Mouse (Mus musculus) heart, embryonic 15.5 days (tissue): ENCODE data around the gene Zfp708. TPM values are rescaled to one million over a fixed set of nuclear protein-coding genes. Genes with fewer than 3 reads are reported as not detected.

Experiments used
- ATAC-seq: fragments of 200-750 bp; cut with Nextera tagmentation; replicated peaks from 2 replicates; pipeline ENCODE4 v1.8.0; 2017; ENCODE audit warnings: low read depth, moderate TSS enrichment; ENCODE audit not compliant: insufficient number of reproducible peaks, insufficient read depth, low FRiP score
- H3K27ac ChIP-seq: fragments of 300-500 bp; sonication (generic); 2 replicates; pipeline ENCODE4 v1.5.1; 2015; ENCODE audit warnings: mild to moderate bottlenecking, inconsistent platforms
- H3K27me3 ChIP-seq: fragments of 300-500 bp; sonication (generic); 2 replicates; pipeline ENCODE4 v1.6.1; 2015; ENCODE audit warnings: inconsistent platforms
- H3K36me3 ChIP-seq: fragments of 300-500 bp; sonication (generic); 2 replicates; pipeline ENCODE4 v1.6.1; 2015; ENCODE audit warnings: mild to moderate bottlenecking, inconsistent platforms
- H3K4me1 ChIP-seq: fragments of 300-500 bp; sonication (generic); replicated peaks from 2 replicates; pipeline ENCODE4 v1.6.1; 2015; ENCODE audit warnings: inconsistent platforms
- H3K4me2 ChIP-seq: fragments of 300-500 bp; sonication (generic); 2 replicates; pipeline ENCODE4 v1.6.1; 2015; ENCODE audit warnings: inconsistent platforms, mild to moderate bottlenecking, moderate library complexity
- H3K4me3 ChIP-seq: fragments of 300-500 bp; sonication (generic); 2 replicates; pipeline ENCODE4 v1.5.1; 2015; ENCODE audit warnings: mild to moderate bottlenecking, inconsistent platforms
- H3K9ac ChIP-seq: fragments of 300-500 bp; sonication (generic); 2 replicates; pipeline ENCODE4 v1.6.1; 2015; ENCODE audit warnings: mild to moderate bottlenecking, inconsistent platforms
- H3K9me3 ChIP-seq: fragments of 300-500 bp; sonication (generic); replicated peaks from 2 replicates; pipeline ENCODE4 v1.6.1; 2016; ENCODE audit warnings: inconsistent platforms
- WGBS: fragments of 180-500 bp; shearing (Covaris S2); methylation state at CpG from one replicate; pipeline ENCODE4 v1.1.7; 2015; ENCODE audit warnings: mixed read lengths; 5-methylcytosine and 5-hydroxymethylcytosine counted together
- polyA plus RNA-seq: library from polyadenylated mRNA; unstranded; fragments of >200 nt; fragmentation: Nextera tagmentation; extraction: Ambion mirVana; gene quantifications from 2 replicates; pipeline ENCODE4 v1.2.1, GENCODE M21; 2015

Gene Zfp708
- polyA plus RNA-seq, 1 experiment from 2014 or later: 3.2 TPM

DNA sequence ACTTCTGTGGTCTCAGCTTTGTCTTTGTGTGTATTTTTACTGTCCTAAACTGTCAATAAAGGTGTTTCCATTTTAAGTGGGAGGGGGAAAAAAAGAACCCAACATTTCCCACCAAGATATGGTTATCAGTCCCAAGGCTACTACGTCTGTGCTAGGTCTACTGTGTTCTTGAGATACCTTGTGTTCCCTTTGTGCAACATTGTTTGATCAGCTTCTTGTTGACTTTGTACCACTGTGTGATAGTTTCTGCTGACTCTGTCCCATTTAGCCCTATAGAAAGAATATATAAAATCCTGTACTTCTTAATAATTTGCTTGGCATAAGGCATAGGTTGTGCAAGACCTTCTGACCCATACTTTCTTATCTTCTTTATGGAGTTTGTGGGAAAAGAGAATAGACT lies 7.6 kb downstream of the Zfp708 start:
- Histone ChIP-seq H3K9me3 (no peaks in the 10 kb centered on the region), H3K27ac (no peak overlapping the region), H3K4me3 (no peak overlapping the region), H3K4me1 (no peaks in the 10 kb centered on the region), H3K4me2 (no peak overlapping the region), H3K9ac (no peak overlapping the region), H3K27me3 (no peaks in the 10 kb centered on the region), H3K36me3 (no peaks in the 10 kb centered on the region)
- WGBS: 52% methylated on average over 1 of the region's 1 CpGs
- ATAC-seq: no peak

GRCm38 (mm10) chr13:67081946-67082345 lies 15.8 kb downstream of the Zfp708 start:
- Histone ChIP-seq H3K9ac (0 out of 2 replicates have a peak overlapping the region, but pooled peaks have one; percentile 79), H3K4me3 (peak overlapping the region; percentile 73)

DNA sequence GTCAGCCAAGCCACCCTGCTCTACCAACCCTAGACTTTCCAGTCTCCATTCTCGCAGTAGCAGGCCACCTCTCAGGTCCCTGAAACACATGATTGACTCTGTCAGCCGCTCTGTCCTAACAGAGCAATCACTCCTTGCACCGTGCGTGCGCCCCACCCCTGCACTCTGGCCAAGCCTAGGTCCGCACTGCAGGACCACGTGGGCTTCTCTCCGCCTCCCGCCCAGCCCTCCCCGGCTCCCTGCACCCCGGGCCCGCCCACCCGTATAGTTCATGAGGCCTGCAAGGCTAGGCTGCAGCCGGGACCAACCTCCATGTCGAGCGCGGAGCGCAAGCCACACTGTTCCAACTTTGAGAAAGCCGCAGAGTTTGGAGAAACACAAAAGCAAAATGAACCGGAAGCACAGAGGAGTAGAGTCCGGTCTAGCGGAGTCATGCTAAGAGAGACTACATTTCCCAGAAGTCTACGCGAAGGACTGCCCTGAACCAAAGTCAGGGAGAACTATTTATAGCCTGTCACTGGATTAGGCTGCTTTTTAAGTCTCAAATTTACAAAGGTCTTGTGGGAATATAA lies 16.5 kb downstream of the Zfp708 start:
- Histone ChIP-seq H3K4me2 (peak overlapping the region; percentile 90), H3K4me1 (peaks cover 9% of the 10 kb centered on the region), H3K9ac (peak overlapping the region; percentile 79), H3K9me3 (no peaks in the 10 kb centered on the region), H3K27me3 (no peaks in the 10 kb centered on the region), H3K27ac (peak overlapping the region; percentile 91), H3K36me3 (peaks cover 4% of the 10 kb centered on the region), H3K4me3 (peak overlapping the region; percentile 73)
- peak; percentile 100 for ATAC-seq
- WGBS: under 1% methylated on average over 24 of the region's 24 CpGs

More at GRCm38 (mm10) chr13:67081946-67082345, 15.8 kb downstream of the Zfp708 start:
- H3K27me3 ChIP-seq: no peaks in the 10 kb centered on the region
- peak overlapping the region; percentile 91 for H3K27ac ChIP-seq
- peak overlapping the region; percentile 90 for H3K4me2 ChIP-seq
- peaks cover 3% of the 10 kb centered on the region; the same call in 1 of the 2 replicates for H3K36me3 ChIP-seq
- 79% methylated on average over 1 of the region's 1 CpGs for WGBS
- H3K9me3 ChIP-seq: no peaks in the 10 kb centered on the region
- no peak for ATAC-seq
- peaks cover 9% of the 10 kb centered on the region for H3K4me1 ChIP-seq

- Histone ChIP-seq H3K36me3 (peaks cover 26% of the 10 kb centered on the region), H3K4me3 (no peak overlapping the region), H3K9me3 (peaks cover 5% of the 10 kb centered on the region; the same call in 1 of the 2 replicates), H3K4me2 (no peak overlapping the region), H3K4me1 (peaks cover 9% of the 10 kb centered on the region), H3K27ac (no peak overlapping the region), H3K9ac (no peak overlapping the region), H3K27me3 (no peaks in the 10 kb centered on the region)
- ATAC-seq: no peak
- 90% methylated on average over 2 of the region's 2 CpGs for WGBS
Observed at GRCm38 (mm10) chr13:67077244-67077643, 20.5 kb downstream of the Zfp708 start.

- Histone ChIP-seq H3K4me2 (no peak overlapping the region), H3K4me1 (no peaks in the 10 kb centered on the region), H3K9ac (no peak overlapping the region), H3K27ac (no peak overlapping the region), H3K9me3 (peaks cover 30% of the 10 kb centered on the region), H3K27me3 (no peaks in the 10 kb centered on the region), H3K36me3 (peaks cover 52% of the 10 kb centered on the region), H3K4me3 (no peak overlapping the region)
- 94% methylated on average over 2 of the region's 2 CpGs for WGBS
- ATAC-seq: no peak
Observed at GRCm38 (mm10) chr13:67072786-67073185, 25.0 kb downstream of the Zfp708 start.

DNA sequence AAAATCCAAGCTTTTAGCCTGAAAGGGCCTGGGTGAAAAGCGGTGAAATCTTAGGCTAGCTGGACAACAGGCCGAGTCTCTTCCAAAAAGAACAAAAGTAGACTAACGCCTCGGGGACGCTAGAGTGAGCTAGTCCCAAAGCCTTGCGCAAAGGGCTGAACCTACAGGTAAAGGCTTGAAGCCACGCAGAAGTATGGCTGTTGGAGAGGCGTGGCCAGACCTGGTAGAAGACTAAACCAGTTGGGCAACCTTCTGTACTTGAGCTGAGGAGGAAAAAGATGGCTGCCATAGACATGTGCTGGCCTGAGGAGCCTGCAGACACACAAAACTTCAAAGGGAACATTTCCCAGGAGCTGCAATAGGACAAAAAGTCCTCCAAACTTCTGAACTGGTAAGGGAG lies 32.4 kb downstream of the Zfp708 start:
- no peak for ATAC-seq
- H3K27me3 ChIP-seq: no peaks in the 10 kb centered on the region
- H3K36me3 ChIP-seq: peaks cover 19% of the 10 kb centered on the region
- 82% methylated on average over 8 of the region's 8 CpGs for WGBS
- H3K4me1 ChIP-seq: peaks cover under 1% of the 10 kb centered on the region; the same call in 1 of the 2 replicates
- no peak overlapping the region for H3K27ac ChIP-seq
- no peak overlapping the region for H3K9ac ChIP-seq
- H3K4me2 ChIP-seq: no peak overlapping the region
- H3K9me3 ChIP-seq: peaks cover 15% of the 10 kb centered on the region; the same call in 1 of the 2 replicates
- H3K4me3 ChIP-seq: no peak overlapping the region

GRCm38 (mm10) chr13:67062427-67062826 lies 35.3 kb downstream of the Zfp708 start:
- no peak overlapping the region for H3K27ac ChIP-seq
- no peak overlapping the region for H3K4me3 ChIP-seq
- peaks cover 5% of the 10 kb centered on the region for H3K4me1 ChIP-seq
- no peak overlapping the region for H3K4me2 ChIP-seq
- H3K9me3 ChIP-seq: no peaks in the 10 kb centered on the region
- no peaks in the 10 kb centered on the region for H3K36me3 ChIP-seq
- ATAC-seq: no peak
- no peaks in the 10 kb centered on the region for H3K27me3 ChIP-seq
- WGBS: 48% methylated on average over 7 of the region's 7 CpGs
- H3K9ac ChIP-seq: no peak overlapping the region

GRCm38 (mm10) chr13:67060786-67061358 lies 36.9 kb downstream of the Zfp708 start, which contains the start of gene Zfp712:
Gene Zfp712, minus strand, starts transcription at chr13:67061170.
- H3K9me3 ChIP-seq: no peaks in the 10 kb centered on the region
- WGBS: under 1% methylated on average over 27 of the region's 27 CpGs
- H3K27ac ChIP-seq: peak within 1 kb of the TSS; percentile 92
- H3K4me2 ChIP-seq: peak within 1 kb of the TSS; percentile 83
- peaks cover 5% of the 10 kb centered on the region for H3K4me1 ChIP-seq
- ATAC-seq: peak; percentile 93
- no peaks in the 10 kb centered on the region for H3K36me3 ChIP-seq
- peak within 1 kb of the TSS; percentile 69 for H3K9ac ChIP-seq
- H3K4me3 ChIP-seq: peak within 1 kb of the TSS; percentile 77
- no peaks in the 10 kb centered on the region for H3K27me3 ChIP-seq

DNA sequence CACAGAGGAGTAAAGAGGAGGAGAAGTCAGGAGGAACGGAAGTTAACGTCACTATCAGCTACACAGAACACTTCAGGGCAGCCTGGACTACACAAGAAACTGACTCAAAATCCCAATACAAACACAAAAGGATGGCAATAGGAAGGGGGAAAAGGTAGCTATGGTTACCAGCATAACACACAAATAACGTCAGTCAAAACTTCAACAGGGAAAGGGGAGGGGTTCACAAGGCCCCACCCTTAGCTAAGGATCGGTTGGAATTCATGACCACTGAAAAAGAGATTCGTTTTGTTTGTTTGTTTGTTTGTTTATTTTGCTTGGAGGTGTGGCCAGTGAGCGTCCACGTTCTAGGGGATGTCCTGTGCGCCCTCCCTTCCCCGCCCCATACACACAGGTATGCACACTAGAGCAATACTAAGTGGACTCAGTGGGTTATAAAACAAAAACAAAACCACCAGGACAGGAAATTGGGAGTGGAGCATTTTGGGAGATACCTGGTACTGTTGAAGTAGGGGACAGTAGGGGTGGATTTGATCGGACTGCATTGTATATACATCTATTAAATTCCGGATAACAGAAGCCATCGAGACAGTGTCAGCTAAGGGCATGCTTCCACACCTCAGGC lies 37.5 kb downstream of the Zfp708 start:
- Histone ChIP-seq H3K9me3 (no peaks in the 10 kb centered on the region), H3K27me3 (no peaks in the 10 kb centered on the region), H3K36me3 (no peaks in the 10 kb centered on the region), H3K27ac (peak overlapping the region; percentile 92), H3K9ac (peak overlapping the region; percentile 69), H3K4me1 (peaks cover 5% of the 10 kb centered on the region), H3K4me3 (peak overlapping the region; percentile 77), H3K4me2 (peak overlapping the region; percentile 83)
- 4% methylated on average over 12 of the region's 12 CpGs for WGBS
- ATAC-seq: no peak; the same call in 1 of the 2 replicates
